Mouse (Mus musculus) forebrain, embryonic 12.5 days (tissue): ENCODE data around the gene Gm9887. TPM values are rescaled to one million over a fixed set of nuclear protein-coding genes. Genes with fewer than 3 reads are reported as not detected.

ENCODE experiments used
- ATAC-seq: fragments of 200-750 bp; cut with Nextera tagmentation; 2 replicates; pipeline ENCODE4 v1.8.0; 2017; ENCODE audit warnings: moderate TSS enrichment; ENCODE audit not compliant: low FRiP score
- H3K27ac ChIP-seq: fragments of 300-500 bp; sonication (generic); 2 replicates; pipeline ENCODE4 v1.5.1; 2016; ENCODE audit warnings: mild to moderate bottlenecking
- H3K27me3 ChIP-seq: fragments of 300-500 bp; sonication (generic); 2 replicates; pipeline ENCODE4 v1.6.1; 2016; ENCODE audit warnings: mild to moderate bottlenecking
- H3K36me3 ChIP-seq: fragments of 300-500 bp; sonication (generic); replicated peaks from 2 replicates; pipeline ENCODE4 v1.6.1; 2016; ENCODE audit warnings: mild to moderate bottlenecking
- H3K4me1 ChIP-seq: fragments of 300-500 bp; sonication (generic); 2 replicates; pipeline ENCODE4 v1.6.1; 2016
- H3K4me2 ChIP-seq: fragments of 300-500 bp; sonication (generic); 2 replicates; pipeline ENCODE4 v1.6.1; 2016; ENCODE audit warnings: mild to moderate bottlenecking, moderate library complexity
- H3K4me3 ChIP-seq: fragments of 300-500 bp; sonication (generic); replicated peaks from 2 replicates; pipeline ENCODE4 v1.5.1; 2016; ENCODE audit warnings: mild to moderate bottlenecking
- H3K9ac ChIP-seq: fragments of 300-500 bp; sonication (generic); 2 replicates; pipeline ENCODE4 v1.6.1; 2016; ENCODE audit warnings: mild to moderate bottlenecking
- H3K9me3 ChIP-seq: fragments of 300-500 bp; sonication (generic); 2 replicates; pipeline ENCODE4 v1.6.1; 2016
- WGBS: fragments of 180-500 bp; shearing (Covaris S2); methylation state at CpG from one replicate; pipeline ENCODE4 v1.1.7; 2016; 5-methylcytosine and 5-hydroxymethylcytosine counted together
- microRNA-seq: library from miRNA; unstranded; fragments of <30 nt; microRNA quantifications from one replicate; pipeline ENCODE4, GENCODE M21; 2017
- polyA plus RNA-seq: library from polyadenylated mRNA; unstranded; fragments of >200 nt; fragmentation: Nextera tagmentation; extraction: Ambion mirVana; gene quantifications from 2 replicates; pipeline ENCODE4 v1.2.1, GENCODE M21; 2016

Gm9887 gene
- polyA plus RNA-seq, 1 experiment from 2014 or later: 2.3 TPM

DNA sequence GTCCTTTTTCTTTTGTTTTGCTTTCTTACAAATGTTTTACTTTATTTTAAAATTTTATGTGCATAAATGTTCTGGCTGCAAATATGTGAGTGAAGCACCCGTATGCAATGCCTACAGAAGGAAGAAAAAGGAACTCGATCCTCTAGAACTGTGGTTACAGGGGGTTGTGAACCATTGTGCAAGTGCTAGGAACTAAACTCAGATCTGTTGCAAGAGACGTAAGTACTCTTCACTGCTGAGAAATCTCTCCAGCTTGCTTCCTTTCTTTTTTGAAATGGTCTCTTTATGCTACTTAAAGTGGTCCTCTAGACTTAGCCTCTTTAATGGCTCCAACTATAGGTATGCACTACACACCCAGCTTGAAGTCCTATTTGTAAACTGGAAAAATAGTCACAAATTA is 41.1 kb downstream of the Gm9887 start:
- WGBS: 86% methylated on average over 3 of the region's 3 CpGs
- Histone ChIP-seq H3K27me3 (no peaks in the 10 kb centered on the region), H3K4me1 (no peaks in the 10 kb centered on the region), H3K9me3 (no peaks in the 10 kb centered on the region), H3K36me3 (peaks cover 60% of the 10 kb centered on the region), H3K27ac (no peak overlapping the region), H3K9ac (no peak overlapping the region), H3K4me2 (no peak overlapping the region), H3K4me3 (no peak overlapping the region)
- ATAC-seq: no peak

Small RNA genes within 50 kb of the gene (microRNA-seq; reads per million reads assigned to microRNA genes)
- gene Gm47299: not detected
- not detected for gene Gm47305

Other genes with a start within 250 kb of the Gm9887 start
- 1,451 and 1,514 TPM in 2 replicates for gene Rps29, start 213.3 kb downstream of the Gm9887 start, polyA plus RNA-seq
- 29.7 and 32.0 TPM in 2 replicates for gene Lrr1, start 203.6 kb downstream of the Gm9887 start, polyA plus RNA-seq
- gene Rpl36al, start 188.4 kb downstream of the Gm9887 start, polyA plus RNA-seq: 480 and 487 TPM in 2 replicates
- 45.6 and 46.6 TPM in 2 replicates for gene Mgat2, start 188.3 kb downstream of the Gm9887 start, polyA plus RNA-seq
- gene Gm49383, start 175.4 kb downstream of the Gm9887 start, polyA plus RNA-seq: 38.6 and 41.0 TPM in 2 replicates
- 15.0 and 17.4 TPM in 2 replicates for gene Dnaaf2, start 174.0 kb downstream of the Gm9887 start, polyA plus RNA-seq
- gene Gm49384, start 168.2 kb downstream of the Gm9887 start, polyA plus RNA-seq: 31.2 and 37.9 TPM in 2 replicates
- gene Pole2, start 144.3 kb downstream of the Gm9887 start, polyA plus RNA-seq: 26.3 and 27.1 TPM in 2 replicates
- gene Klhdc1, start 131.3 kb downstream of the Gm9887 start, polyA plus RNA-seq: 3.5 and 5.5 TPM in 2 replicates
- gene Klhdc2, start 75.8 kb downstream of the Gm9887 start, polyA plus RNA-seq: 243 and 245 TPM in 2 replicates
- 93.3 and 98.4 TPM in 2 replicates for gene Nemf, start 15.3 kb downstream of the Gm9887 start, polyA plus RNA-seq
- 46.8 and 54.6 TPM in 2 replicates for gene Arf6, start 308 bp downstream of the Gm9887 start, polyA plus RNA-seq
- 24.1 and 29.1 TPM in 2 replicates for gene Vcpkmt, start 210.6 kb upstream of the Gm9887 start, polyA plus RNA-seq